Mouse (Mus musculus) liver, adult (tissue): ENCODE data around the gene Dbnl.
A peak's percentile ranks its signal among the peaks of the same experiment; 100 is the strongest.

Experiments used
- GATA4 ChIP-seq: IDR thresholded peaks from 2 replicates; pipeline ENCODE4 v1.6.1; 2014; ENCODE audit warnings: mild to moderate bottlenecking, low read length; ENCODE audit not compliant: insufficient replicate concordance

Gene Dbnl

DNA sequence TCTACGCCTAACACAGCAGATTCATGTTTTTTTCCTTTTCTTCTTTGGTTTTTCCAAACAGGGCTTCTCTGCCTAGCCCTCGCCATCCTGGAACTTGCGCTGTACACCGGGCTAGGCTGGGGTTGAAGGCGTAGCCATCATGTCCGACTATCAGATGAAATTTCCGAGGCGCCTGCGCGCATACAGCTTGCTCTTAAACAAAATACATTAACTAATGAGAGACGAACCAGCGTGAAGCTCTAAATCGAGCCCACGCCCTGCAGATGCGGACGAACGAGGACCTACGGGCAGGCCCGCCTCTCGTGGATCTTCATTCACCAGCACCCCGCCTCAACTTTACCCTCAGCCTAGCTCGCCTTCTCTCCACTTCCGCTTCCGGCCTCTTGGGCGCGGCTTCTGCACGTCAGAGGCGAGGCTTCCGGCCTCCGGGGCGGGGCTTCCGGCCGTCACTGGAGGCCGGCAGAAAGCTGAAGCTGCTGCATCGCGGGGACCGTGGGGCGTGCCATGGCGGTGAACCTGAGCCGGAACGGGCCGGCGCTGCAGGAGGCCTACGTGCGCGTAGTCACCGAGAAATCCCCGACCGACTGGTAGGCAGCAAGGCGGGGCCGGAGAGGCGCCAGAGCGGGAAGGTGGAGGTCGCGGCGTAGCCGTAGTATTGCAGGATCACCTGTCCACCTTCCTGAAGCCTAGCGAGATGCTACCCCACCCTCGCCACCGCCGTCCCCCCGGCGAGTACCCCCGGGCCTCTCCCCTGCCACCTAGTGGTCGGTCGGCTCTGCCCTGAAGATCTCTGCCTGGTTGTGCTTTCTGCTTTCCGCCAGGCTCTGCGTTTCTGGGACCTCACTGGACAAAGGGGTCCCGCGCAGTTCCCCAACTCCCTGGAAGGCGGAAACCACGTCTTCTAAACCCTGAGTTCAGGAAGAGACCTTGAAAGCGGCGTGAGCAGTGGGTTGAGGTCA is at the start of gene Dbnl:
Gene Dbnl (plus strand): TSS at position 433 of the 959 bp plus-strand sequence.
- peak; percentile 37; the same call in 1 of the 2 replicates for TF ChIP-seq GATA4

DNA sequence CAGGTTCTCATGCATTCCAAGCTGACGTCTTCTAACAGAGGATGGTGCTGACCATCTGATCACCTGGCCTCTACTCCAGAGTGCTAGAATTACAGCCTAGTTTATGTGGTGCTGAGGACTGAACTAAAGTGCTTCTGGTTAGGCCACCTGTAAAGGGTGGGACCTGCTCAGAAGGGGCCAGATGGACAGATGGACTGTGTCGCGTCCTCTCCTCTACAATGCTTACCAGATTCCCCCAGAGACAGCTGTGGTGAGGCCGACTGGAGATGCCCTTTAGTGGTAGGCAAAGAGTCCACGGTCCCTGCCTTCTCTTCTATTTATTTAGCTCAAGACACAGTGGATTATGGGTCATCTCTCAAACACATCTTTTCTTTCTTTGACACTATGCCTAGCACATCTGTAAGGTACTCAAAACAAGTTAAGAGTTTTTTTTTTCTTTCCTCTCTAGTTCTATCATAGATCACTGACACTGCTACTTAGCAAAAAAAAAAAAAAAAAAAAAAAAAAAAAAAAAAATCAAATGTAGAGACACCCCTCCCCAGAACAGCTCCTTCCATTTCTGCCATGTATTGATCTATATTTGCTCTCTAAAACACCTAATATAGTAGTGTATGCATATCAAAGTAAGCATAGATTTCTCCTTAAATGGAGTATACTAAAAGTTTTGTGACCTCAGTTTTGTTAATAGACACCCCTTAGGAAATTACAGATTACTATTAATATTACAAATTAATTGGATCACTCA is 49.2 kb upstream of the Dbnl start:
- TF ChIP-seq GATA4, result no peak

DNA sequence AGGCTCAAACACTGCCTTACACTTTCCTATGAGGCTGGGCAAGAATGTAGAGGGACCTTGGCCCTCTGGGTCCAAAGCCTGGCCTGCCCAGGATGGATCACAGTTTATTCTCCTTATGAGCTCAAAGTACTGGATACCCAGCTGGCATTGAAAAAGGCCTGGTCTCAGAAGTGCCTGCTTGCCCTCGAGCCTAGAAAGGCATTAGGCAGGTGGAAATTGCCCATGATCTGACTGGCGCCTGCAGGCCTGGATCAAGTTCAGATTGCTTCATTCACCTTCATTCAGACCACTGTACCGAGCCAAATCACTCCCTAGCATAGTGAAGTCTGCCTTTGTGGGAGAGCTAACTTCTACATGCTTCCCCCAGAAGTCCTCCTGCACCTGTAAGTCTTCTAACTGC is 48.4 kb upstream of the Dbnl start:
- TF ChIP-seq GATA4, result no peak

DNA sequence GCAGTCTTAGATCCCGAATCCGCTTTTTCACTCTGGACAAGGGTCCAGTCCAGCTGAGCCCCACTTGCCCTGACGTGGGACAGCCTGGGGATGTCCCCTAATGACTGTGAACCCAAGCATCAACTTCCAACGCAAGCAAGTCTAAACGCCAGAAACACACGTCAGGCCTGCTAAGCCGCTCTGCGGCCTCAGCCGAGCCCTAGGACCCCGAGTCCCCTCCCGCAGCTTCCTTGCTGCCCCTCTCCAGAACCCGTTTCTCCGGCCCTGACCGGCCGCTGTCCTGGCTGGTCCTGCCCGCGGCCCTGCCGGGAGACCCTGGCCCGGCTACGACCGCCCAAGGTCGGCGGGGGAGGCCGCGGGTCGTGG is 47.7 kb upstream of the Dbnl start:
- no peak for TF ChIP-seq GATA4

DNA sequence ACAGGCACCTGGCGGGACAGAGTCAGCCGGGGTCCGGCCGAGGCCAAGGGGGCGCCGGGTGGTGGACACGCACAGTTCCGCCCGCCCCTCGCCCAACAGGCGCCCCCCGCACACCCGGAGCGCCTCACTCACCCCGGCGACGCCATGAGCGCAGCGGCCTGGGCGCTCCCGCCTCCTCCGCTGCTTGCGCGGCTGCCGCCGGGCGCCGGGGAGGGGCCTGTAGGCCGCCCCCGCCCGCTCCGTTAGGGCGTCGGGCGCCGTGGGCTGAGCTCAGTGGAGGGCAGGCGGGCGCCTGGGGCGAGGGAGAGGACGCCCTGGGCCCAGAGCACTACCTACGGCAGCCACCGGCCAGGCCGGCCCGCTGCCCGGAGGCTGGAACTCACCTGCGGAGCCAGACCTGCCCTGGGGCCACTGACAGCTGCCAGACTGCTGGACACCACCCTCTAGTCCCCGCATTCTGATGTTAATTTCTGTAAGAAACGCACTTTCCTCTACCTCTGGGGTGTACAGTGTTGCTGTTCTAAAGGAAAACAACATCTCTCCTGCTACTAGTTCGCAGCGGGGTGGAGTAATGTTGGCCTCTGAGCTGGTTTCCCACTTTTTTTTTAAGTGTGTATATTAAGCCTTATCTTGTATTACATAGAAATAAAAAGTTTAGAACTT is 47.2 kb upstream of the Dbnl start:
- TF ChIP-seq GATA4, result no peak; the same call in 1 of the 2 replicates

DNA sequence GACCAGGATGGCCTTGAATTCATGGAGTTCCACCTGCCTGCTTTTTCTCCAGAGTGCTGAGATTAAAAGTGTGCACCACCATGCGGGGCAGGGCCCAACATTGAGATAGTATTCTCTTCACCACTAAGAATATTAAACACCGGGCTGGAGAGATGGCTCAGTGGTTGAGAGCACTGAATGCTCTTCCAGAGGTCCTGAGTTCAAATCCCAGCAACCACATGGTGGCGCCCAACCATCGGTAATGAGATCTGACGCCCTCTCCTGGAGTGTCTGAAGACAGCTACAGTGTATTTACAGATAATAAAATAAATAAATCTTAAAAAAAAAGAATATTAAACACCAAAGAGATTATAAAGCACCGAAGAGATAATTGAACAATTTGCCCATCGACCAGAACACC is 46.2 kb upstream of the Dbnl start:
- TF ChIP-seq GATA4, result no peak

DNA sequence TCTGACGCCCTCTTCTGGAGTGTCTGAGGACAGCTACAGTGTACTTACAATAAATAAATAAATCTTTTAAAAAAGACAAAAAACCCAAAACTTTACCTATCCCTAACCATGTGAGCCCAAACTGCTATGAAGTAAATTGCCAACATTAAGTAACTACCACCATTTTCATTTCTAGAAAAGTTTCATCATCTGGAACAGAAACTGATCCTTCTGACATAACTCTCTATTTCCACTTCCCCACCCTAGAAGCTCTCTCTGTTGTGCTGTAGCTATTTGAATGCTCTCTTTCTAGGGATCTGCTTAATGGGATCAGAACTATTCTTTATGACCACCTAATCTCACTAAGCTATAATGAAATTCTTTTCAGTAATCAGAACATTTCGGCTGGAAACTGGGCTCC is 43.3 kb upstream of the Dbnl start:
- TF ChIP-seq GATA4, result no peak

DNA sequence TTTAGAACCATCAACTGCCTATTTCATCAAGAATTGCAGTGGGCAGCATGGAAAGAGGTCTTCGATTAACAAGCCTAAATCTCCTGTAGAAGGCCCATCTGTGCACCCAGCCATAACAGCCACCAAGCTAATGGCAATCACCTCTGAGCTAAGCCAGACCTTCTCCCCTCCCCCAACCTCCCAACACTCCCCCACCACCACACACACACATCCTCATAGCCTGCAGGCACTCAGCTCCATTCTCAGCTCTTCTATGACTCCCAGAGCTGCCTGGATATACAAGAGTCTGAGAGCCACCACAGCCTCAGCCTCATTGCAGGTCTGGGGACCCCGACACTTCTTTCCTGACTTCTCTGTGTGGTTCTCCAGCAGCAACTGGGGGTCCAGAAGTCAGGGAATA is 34.5 kb upstream of the Dbnl start:
- no peak for TF ChIP-seq GATA4

DNA sequence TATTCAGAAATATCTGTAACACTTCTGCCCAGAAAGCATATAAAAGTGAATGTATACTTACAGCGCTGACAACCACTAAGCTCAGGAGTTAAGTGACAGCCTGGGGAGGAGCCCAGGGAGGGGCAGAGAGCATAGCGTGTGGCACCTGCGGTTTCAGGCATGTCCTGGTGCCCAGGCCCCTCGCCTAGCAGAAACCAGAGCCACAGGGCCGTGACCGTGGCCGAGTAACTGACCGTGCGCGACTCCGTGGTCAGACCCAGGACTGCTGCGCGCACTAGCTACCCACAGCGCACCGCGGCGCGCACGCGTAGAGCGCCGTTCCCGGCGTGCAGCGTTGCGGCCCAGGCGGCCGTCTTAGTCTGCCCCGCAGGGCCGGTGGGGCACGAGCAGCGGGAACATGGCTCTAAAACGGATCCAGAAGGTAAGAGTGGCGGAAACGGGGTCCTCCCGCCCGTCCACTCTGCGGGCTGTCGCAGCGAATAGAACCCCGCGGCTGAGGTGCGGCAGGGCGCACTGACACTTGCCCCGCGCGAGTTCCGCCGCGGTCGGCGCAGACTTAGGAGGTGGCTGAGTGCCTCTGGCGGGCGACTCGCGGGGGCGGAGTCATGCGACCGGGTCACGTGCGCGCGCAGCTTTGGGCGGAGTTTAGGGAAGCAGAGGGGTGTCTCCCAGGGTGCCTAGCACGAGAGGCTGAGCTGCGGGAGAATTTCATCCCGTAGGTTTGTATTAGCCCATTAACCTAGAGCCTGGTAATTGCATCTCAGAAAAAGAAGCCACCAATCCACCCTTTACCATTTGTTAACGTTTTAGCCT is 26.3 kb upstream of the Dbnl start, which contains the start of gene Urgcp:
Gene Urgcp (minus strand): TSS at position 557 of the 813 bp plus-strand sequence.
- no peak for TF ChIP-seq GATA4

DNA sequence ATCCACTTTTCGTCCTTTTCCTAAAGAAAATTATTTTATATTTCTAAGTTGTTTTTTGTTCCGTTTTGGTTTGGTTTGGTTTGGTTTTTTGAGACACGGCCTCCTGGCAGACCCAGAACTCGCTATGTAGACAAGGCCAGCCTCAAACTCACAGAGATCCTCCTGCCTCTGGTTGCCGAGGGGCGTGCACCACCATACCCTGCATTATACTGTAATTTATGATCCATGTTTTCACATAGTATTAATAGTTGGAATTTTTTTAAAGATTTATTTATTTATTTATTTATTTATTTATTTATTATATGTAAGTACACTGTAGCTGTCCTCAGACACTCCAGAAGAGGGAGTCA is 25.7 kb upstream of the Dbnl start:
- no peak for TF ChIP-seq GATA4

DNA sequence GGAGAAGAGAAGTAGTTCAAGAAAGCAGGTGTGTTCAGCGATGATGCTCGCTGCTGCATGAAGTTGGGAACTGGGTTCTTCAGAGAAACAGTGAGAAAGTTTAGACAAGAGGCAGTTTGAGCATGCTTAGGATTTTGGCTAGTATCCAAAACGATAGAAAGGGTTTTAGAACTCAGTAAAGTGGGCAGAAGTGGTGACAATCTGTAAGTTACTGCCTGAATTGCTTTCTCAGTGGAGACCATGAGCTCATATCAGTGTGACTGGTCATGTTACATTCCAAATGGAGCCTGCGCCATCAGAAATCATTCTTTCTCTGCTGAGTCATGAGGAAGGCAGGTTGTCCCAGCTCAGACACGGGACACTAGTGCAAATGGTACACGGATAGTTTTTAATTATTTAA is 22.3 kb upstream of the Dbnl start:
- no peak for TF ChIP-seq GATA4

DNA sequence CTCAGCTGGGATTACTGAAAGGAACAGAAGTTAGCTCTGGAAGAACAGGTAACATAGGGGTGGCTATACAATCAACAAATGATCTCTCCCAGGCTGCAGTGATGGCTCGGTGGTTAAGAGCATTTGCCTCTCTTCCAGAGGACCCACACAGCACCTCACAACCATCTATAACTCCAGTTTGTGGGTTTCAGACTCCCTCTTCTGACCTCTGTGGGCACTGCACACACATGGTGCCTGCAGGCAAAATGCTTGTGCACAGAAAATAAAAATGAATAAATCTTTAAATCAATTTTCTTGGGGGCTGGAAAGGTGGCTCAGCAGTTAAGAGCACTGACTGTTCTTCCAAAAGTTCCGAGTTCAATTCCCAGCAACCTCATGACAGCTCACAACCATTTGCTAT is 9.8 kb upstream of the Dbnl start:
- no peak for TF ChIP-seq GATA4

DNA sequence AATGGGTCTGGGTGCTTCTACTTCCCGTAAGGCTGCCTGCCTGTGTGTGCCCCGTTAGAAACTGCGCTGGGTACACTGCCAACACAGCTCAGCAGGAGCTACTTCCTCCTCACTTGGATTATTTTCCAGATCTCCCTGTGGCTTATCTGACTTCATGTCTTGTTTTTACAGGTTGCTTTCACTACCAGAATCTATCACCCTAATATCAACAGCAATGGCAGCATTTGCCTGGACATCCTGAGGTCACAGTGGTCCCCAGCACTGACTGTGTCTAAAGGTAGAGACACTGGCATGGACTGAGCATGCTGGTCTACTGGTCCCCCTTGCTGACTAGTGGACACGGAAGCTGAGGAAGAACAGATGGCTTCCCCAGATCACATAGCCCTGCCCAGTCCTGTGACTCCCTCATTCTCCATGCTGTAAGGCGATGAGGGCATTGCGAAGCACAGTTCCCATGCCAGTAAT is 8.2 kb upstream of the Dbnl start:
- no peak for TF ChIP-seq GATA4

DNA sequence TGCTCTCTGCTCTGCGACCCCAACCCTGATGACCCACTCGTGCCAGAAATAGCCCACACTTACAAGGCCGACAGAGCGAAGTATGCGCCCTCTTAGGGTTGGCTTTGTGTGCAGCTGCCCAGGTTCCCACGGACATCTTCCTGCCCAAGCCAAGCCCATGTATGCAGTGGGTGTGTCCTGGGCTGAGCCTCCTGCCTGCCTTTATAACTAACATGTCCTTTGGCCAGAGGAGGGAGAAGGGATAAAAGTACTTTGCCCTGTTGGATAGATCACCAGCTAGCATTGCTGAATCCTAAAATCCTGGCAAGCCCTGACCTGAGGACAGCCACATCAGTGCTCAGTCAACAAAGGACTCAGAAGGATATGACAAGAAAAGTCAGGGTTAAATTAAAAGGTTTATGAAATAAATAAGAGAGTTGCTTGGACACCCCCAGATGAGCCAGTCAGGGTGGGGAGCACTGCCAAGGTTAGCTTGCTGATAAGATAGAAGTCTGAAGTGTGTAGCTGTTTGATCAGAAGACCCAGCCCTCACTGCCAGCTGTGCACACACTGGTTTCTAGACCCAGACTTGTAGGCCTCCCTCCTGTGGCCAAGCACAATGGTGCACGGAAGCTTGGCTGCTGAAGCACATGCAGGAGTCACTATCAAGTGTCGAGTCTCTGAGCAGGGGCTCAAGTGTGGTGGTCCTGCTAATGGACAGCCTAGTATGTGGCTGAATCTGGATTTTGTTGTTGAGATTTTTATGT is 5.9 kb upstream of the Dbnl start:
- no peak for TF ChIP-seq GATA4
